Mouse (Mus musculus): ENCODE results near the gene Fscn1.

DNA sequence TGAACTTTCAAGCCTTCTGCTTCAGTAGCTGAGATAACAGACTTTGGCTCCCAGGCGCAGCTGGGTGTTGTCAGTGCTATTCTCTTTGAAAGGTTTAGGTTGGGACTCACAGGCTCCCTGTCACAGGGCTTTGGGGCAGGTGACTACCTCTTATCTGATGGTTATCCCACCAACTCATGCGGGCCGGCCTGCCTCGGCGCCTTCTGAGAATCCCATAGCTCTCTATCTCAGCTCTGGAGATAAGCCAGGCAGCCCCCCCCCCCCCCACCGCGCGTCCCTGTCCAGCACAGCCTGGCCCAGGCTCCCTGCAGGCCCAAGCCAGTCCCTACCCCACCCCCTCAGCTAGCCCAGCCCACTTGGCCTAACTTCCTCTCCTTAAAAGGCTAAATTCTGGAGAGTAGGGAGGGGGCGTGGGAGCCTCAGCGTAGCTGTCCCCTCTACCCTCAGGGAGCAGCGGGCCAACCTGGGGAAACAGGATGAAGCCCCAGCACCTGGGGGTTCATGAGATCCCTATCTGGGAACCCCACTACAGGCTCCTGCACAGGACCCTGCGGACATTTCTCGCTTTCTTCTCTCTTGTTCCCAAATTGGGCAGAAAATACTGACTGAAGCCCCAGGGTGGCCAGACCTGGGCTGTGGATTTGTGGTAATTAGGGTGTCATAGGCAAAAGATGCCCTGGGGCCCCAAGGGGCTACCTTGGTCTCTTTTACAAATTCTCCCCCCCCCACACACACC lies 33.8 kb upstream of the Fscn1 start:
- TF ChIP-seq POLR2A (IDR thresholded peaks at IDR 0.05; ENCODE audit: borderline replicate concordance, insufficient read depth, low read length) (no peak), CTCF (IDR thresholded peaks at IDR 0.05; ENCODE audit: borderline replicate concordance, insufficient read depth, low read depth, low read length) (no peak)
